Mouse (Mus musculus): ENCODE measurements at regions not wholly inside any gene's neighbourhood (a gene's known extent, or its start where the extent isn't known, plus 50 kb on each side); places are given as distances from the start of the nearest gene placed in this dataset.
"Not testable (repeated sequence)": the region's sequence is repeated elsewhere in the genome, so short reads cannot be mapped to it uniquely, and the experiment has no call there.

GRCm38 (mm10) chr1:193508271-193508670 lies 138.2 kb upstream of the Camk1g start:
- H3K27ac ChIP-seq = peak overlapping the region; percentile 78
- no peak overlapping the region for H3K4me2 ChIP-seq
- 0 out of 2 replicates have a peak, but pooled peaks have one; percentile 41 for ATAC-seq (ENCODE audit: insufficient number of reproducible peaks, low FRiP score, low TSS enrichment, low read depth)
- H3K9ac ChIP-seq = 0 out of 2 replicates have a peak overlapping the region, but pooled peaks have one; percentile 7
- 0 out of 2 replicates have a peak, but pooled peaks cover 4% of the 10 kb centered on the region for H3K27me3 ChIP-seq
- peak overlapping the region; percentile 32 for H3K4me3 ChIP-seq
- no peaks in the 10 kb centered on the region for H3K36me3 ChIP-seq
- 0 out of 2 replicates have a peak, but pooled peaks cover 4% of the 10 kb centered on the region for H3K4me1 ChIP-seq
- H3K9me3 ChIP-seq = no peaks in the 10 kb centered on the region

- Histone ChIP-seq H3K27me3 (0 out of 2 replicates have a peak, but pooled peaks cover 4% of the 10 kb centered on the region), H3K9ac (0 out of 2 replicates have a peak overlapping the region, but pooled peaks have one; percentile 7), H3K4me2 (0 out of 2 replicates have a peak overlapping the region, but pooled peaks have one; percentile 17), H3K36me3 (no peaks in the 10 kb centered on the region), H3K4me3 (peak overlapping the region; percentile 32), H3K9me3 (no peaks in the 10 kb centered on the region), H3K27ac (peak overlapping the region; percentile 78), H3K4me1 (0 out of 2 replicates have a peak, but pooled peaks cover 3% of the 10 kb centered on the region)
- no peak for ATAC-seq (ENCODE audit: insufficient number of reproducible peaks, low FRiP score, low TSS enrichment, low read depth)
- WGBS = 58% methylated on average over 3 of the region's 3 CpGs
These were observed 136.9 kb upstream of the Camk1g start for GRCm38 (mm10) chr1:193506991-193507390.

- H3K9ac ChIP-seq = no peak overlapping the region
- H3K27ac ChIP-seq = no peak overlapping the region
- H3K4me3 ChIP-seq = no peak overlapping the region
- 34% methylated on average over 3 of the region's 3 CpGs for WGBS
- no peaks in the 10 kb centered on the region for H3K36me3 ChIP-seq
- ATAC-seq (ENCODE audit: insufficient number of reproducible peaks, low FRiP score, low TSS enrichment, low read depth) = no peak
- H3K4me1 ChIP-seq = 0 out of 2 replicates have a peak, but pooled peaks cover 3% of the 10 kb centered on the region
- 0 out of 2 replicates have a peak, but pooled peaks cover 4% of the 10 kb centered on the region for H3K27me3 ChIP-seq
- no peaks in the 10 kb centered on the region for H3K9me3 ChIP-seq
- no peak overlapping the region for H3K4me2 ChIP-seq
These were observed 135.3 kb upstream of the Camk1g start for GRCm38 (mm10) chr1:193505381-193505780.

GRCm38 (mm10) chr1:193504611-193505010 lies 134.5 kb upstream of the Camk1g start:
- no peak overlapping the region; the same call in 1 of the 2 replicates for H3K27ac ChIP-seq
- no peaks in the 10 kb centered on the region for H3K4me1 ChIP-seq
- 0 out of 2 replicates have a peak, but pooled peaks cover 4% of the 10 kb centered on the region for H3K27me3 ChIP-seq
- H3K4me2 ChIP-seq = no peak overlapping the region
- no peak overlapping the region for H3K9ac ChIP-seq
- ATAC-seq (ENCODE audit: insufficient number of reproducible peaks, low FRiP score, low TSS enrichment, low read depth) = no peak
- no peaks in the 10 kb centered on the region for H3K9me3 ChIP-seq
- no peak overlapping the region for H3K4me3 ChIP-seq
- H3K36me3 ChIP-seq = no peaks in the 10 kb centered on the region
- WGBS = 56% methylated on average over 3 of the region's 3 CpGs

- Histone ChIP-seq H3K4me1 (no peaks in the 10 kb centered on the region), H3K36me3 (no peaks in the 10 kb centered on the region), H3K27ac (no peak overlapping the region), H3K9me3 (no peaks in the 10 kb centered on the region), H3K4me2 (no peak overlapping the region), H3K9ac (no peak overlapping the region), H3K4me3 (no peak overlapping the region), H3K27me3 (0 out of 2 replicates have a peak, but pooled peaks cover 4% of the 10 kb centered on the region)
- ATAC-seq (ENCODE audit: insufficient number of reproducible peaks, low FRiP score, low TSS enrichment, low read depth) = no peak
- WGBS = 25% methylated on average over 3 of the region's 3 CpGs
These were observed 133.7 kb upstream of the Camk1g start for GRCm38 (mm10) chr1:193503624-193504325.

GRCm38 (mm10) chr1:193496265-193497183 lies 126.4 kb upstream of the Camk1g start:
- no peaks in the 10 kb centered on the region for H3K9me3 ChIP-seq
- 0 out of 2 replicates have a peak, but pooled peaks have one; percentile 40 for ATAC-seq (ENCODE audit: insufficient number of reproducible peaks, low FRiP score, low TSS enrichment, low read depth)
- WGBS = 23% methylated on average over 9 of the region's 9 CpGs

GRCm38 (mm10) chr1:193488039-193488438 lies 117.9 kb upstream of the Camk1g start:
- Histone ChIP-seq H3K9me3 (no peaks in the 10 kb centered on the region), H3K9ac (no peak overlapping the region), H3K27ac (no peak overlapping the region), H3K4me3 (no peak overlapping the region), H3K36me3 (no peaks in the 10 kb centered on the region), H3K4me2 (no peak overlapping the region), H3K4me1 (no peaks in the 10 kb centered on the region), H3K27me3 (no peaks in the 10 kb centered on the region)
- ATAC-seq (ENCODE audit: insufficient number of reproducible peaks, low FRiP score, low TSS enrichment, low read depth) = no peak
- 20% methylated on average over 6 of the region's 6 CpGs for WGBS

More at GRCm38 (mm10) chr1:193496265-193497183, 126.4 kb upstream of the Camk1g start:
- no peak overlapping the region for H3K4me3 ChIP-seq
- no peaks in the 10 kb centered on the region for H3K36me3 ChIP-seq
- H3K9ac ChIP-seq = no peak overlapping the region
- no peak overlapping the region for H3K4me2 ChIP-seq
- H3K4me1 ChIP-seq = peaks cover 9% of the 10 kb centered on the region; the same call in 1 of the 2 replicates
- no peak overlapping the region for H3K27ac ChIP-seq
- H3K27me3 ChIP-seq = no peaks in the 10 kb centered on the region

GRCm38 (mm10) chr1:193486668-193487067 lies 116.6 kb upstream of the Camk1g start:
- H3K27me3 ChIP-seq; ATAC-seq (ENCODE audit: insufficient number of reproducible peaks, low FRiP score, low TSS enrichment, low read depth); H3K36me3 ChIP-seq; H3K4me2 ChIP-seq; H3K4me3 ChIP-seq; H3K27ac ChIP-seq; H3K9ac ChIP-seq; H3K4me1 ChIP-seq; H3K9me3 ChIP-seq: not testable (repeated sequence)
- 0% methylated on average over 2 of the region's 2 CpGs for WGBS

GRCm38 (mm10) chr1:193484977-193485376 lies 114.9 kb upstream of the Camk1g start:
- H3K9me3 ChIP-seq = no peaks in the 10 kb centered on the region
- H3K27me3 ChIP-seq = no peaks in the 10 kb centered on the region
- H3K27ac ChIP-seq = no peak overlapping the region
- no peak overlapping the region for H3K4me2 ChIP-seq
- WGBS = 61% methylated on average over 11 of the region's 11 CpGs
- no peak for ATAC-seq (ENCODE audit: insufficient number of reproducible peaks, low FRiP score, low TSS enrichment, low read depth)
- H3K4me1 ChIP-seq = no peaks in the 10 kb centered on the region
- no peak overlapping the region for H3K9ac ChIP-seq
- no peaks in the 10 kb centered on the region for H3K36me3 ChIP-seq
- H3K4me3 ChIP-seq = no peak overlapping the region

- no peaks in the 10 kb centered on the region for H3K27me3 ChIP-seq
- H3K4me2 ChIP-seq = no peak overlapping the region
- H3K9me3 ChIP-seq = no peaks in the 10 kb centered on the region
- no peaks in the 10 kb centered on the region for H3K4me1 ChIP-seq
- 45% methylated on average over 1 of the region's 1 CpGs for whole genome bisulfite sequencing
- H3K27ac ChIP-seq = no peak overlapping the region
- H3K4me3 ChIP-seq = no peak overlapping the region
- no peak overlapping the region for H3K9ac ChIP-seq
- no peaks in the 10 kb centered on the region for H3K36me3 ChIP-seq
- no peak for ATAC-seq (ENCODE audit: insufficient number of reproducible peaks, low FRiP score, low TSS enrichment, low read depth)
These were observed 107.2 kb upstream of the Camk1g start for GRCm38 (mm10) chr1:193477298-193477697.

GRCm38 (mm10) chr1:193476805-193477204 lies 106.7 kb upstream of the Camk1g start:
- no peak for ATAC-seq (ENCODE audit: insufficient number of reproducible peaks, low FRiP score, low TSS enrichment, low read depth)
- 54% methylated on average over 7 of the region's 7 CpGs for WGBS
- Histone ChIP-seq H3K9me3 (no peaks in the 10 kb centered on the region), H3K27me3 (no peaks in the 10 kb centered on the region), H3K4me2 (no peak overlapping the region), H3K36me3 (no peaks in the 10 kb centered on the region), H3K4me3 (no peak overlapping the region), H3K9ac (no peak overlapping the region), H3K4me1 (no peaks in the 10 kb centered on the region), H3K27ac (no peak overlapping the region)

- no peak overlapping the region for H3K4me2 ChIP-seq
- H3K4me3 ChIP-seq = no peak overlapping the region
- H3K4me1 ChIP-seq = no peaks in the 10 kb centered on the region
- no peak overlapping the region for H3K9ac ChIP-seq
- no peaks in the 10 kb centered on the region for H3K9me3 ChIP-seq
- H3K27me3 ChIP-seq = no peaks in the 10 kb centered on the region
- H3K36me3 ChIP-seq = no peaks in the 10 kb centered on the region
- H3K27ac ChIP-seq = no peak overlapping the region
- ATAC-seq (ENCODE audit: insufficient number of reproducible peaks, low FRiP score, low TSS enrichment, low read depth) = no peak
These were observed 96.2 kb upstream of the Camk1g start for GRCm38 (mm10) chr1:193466306-193466705.
